Mouse (Mus musculus) forebrain, embryonic 14.5 days (tissue): ENCODE measurements around the gene Cipc. TPM values are rescaled to one million over a fixed set of nuclear protein-coding genes. Genes with fewer than 3 reads are reported as not detected.

Source experiments
- ATAC-seq: fragments of 200-750 bp; cut with Nextera tagmentation; 2 replicates; pipeline ENCODE4 v1.8.0; 2017; ENCODE audit warnings: mild to moderate bottlenecking, moderate library complexity
- DNase-seq: peaks from one replicate; pipeline ENCODE4 v3.0.0-alpha.2; 2015; ENCODE audit warnings: low spot score
- H3K27ac ChIP-seq: fragments of 300-500 bp; sonication (generic); 2 replicates; pipeline ENCODE4 v1.5.1; 2014; ENCODE audit warnings: low read depth, mild to moderate bottlenecking, control low read depth, low read length, moderate library complexity
- H3K27me3 ChIP-seq: fragments of 300-500 bp; sonication (generic); replicated peaks from 2 replicates; pipeline ENCODE4 v1.6.1; 2014; ENCODE audit warnings: low read length, control low read depth, mixed read lengths; ENCODE audit not compliant: control insufficient read depth, insufficient read depth
- H3K36me3 ChIP-seq: fragments of 300-500 bp; sonication (generic); 2 replicates; pipeline ENCODE4 v1.6.1; 2014; ENCODE audit warnings: low read length, control low read depth; ENCODE audit not compliant: control insufficient read depth, insufficient read depth
- H3K4me1 ChIP-seq: fragments of 300-500 bp; sonication (generic); 2 replicates; pipeline ENCODE4 v1.6.1; 2014; ENCODE audit warnings: antibody characterized with exemption, low read length, control low read depth; ENCODE audit not compliant: control insufficient read depth, insufficient read depth
- H3K4me2 ChIP-seq: fragments of 300-500 bp; sonication (generic); 2 replicates; pipeline ENCODE4 v1.6.1; 2014; ENCODE audit warnings: mild to moderate bottlenecking, control low read depth, low read length
- H3K4me3 ChIP-seq: fragments of 300-500 bp; sonication (generic); 2 replicates; pipeline ENCODE4 v1.5.1; 2014; ENCODE audit warnings: low read depth, low read length, control low read depth
- H3K9ac ChIP-seq: fragments of 300-500 bp; sonication (generic); 2 replicates; pipeline ENCODE4 v1.6.1; 2014; ENCODE audit warnings: mild to moderate bottlenecking, low read length, control low read depth, moderate library complexity
- H3K9me3 ChIP-seq: fragments of 300-500 bp; sonication (generic); replicated peaks from 2 replicates; pipeline ENCODE4 v1.6.1; 2016; ENCODE audit warnings: low read length, control low read depth, mixed read lengths; ENCODE audit not compliant: control insufficient read depth
- WGBS: fragments of 180-500 bp; shearing (Covaris S2); extraction: QIAGEN DNeasy Blood & Tissue Kit; methylation state at CpG from one replicate; pipeline ENCODE4 v1.1.7; 2014; 5-methylcytosine and 5-hydroxymethylcytosine counted together
- polyA plus RNA-seq: library from polyadenylated mRNA; unstranded; fragments of >200 nt; fragmentation: Nextera tagmentation; extraction: Ambion mirVana; gene quantifications from 2 replicates; pipeline ENCODE4 v1.2.1, GENCODE M21; 2014

The Cipc gene
- polyA plus RNA-seq, 1 experiment from 2014 or later, result 47.5 TPM

DNA sequence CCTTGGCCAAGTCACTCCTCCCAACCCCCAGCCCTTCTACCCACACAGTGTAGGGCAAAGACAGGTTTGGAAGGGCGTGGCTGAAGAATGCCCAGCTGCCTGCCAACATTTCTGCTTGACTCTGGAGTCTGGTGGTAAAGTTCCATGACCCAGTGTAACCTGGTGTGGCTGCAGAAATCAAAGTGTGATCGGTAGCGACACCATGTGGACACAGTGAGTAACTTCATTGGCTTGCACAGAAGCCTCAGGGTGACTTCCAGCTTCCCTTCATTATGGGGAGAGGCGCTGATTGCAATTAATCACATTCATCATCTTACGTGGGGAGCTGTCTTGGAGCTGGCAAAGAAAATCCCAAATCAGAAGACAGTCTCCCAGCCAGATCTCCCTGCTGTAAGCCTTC is 23.0 kb upstream of the Cipc start:
- H3K9me3 ChIP-seq, result peaks cover 5% of the 10 kb centered on the region; the same call in 1 of the 2 replicates
- 1% methylated on average over 5 of the region's 5 CpGs for WGBS
- no peak overlapping the region for H3K9ac ChIP-seq
- no peak overlapping the region for H3K4me3 ChIP-seq
- H3K36me3 ChIP-seq, result no peaks in the 10 kb centered on the region
- ATAC-seq (peak; percentile 64), DNase-seq (peak; percentile 89)
- H3K27ac ChIP-seq, result peak overlapping the region; percentile 70; the same call in 1 of the 2 replicates
- H3K27me3 ChIP-seq, result no peaks in the 10 kb centered on the region
- H3K4me2 ChIP-seq, result no peak overlapping the region
- no peaks in the 10 kb centered on the region; the same call in 1 of the 2 replicates for H3K4me1 ChIP-seq

- no peaks in the 10 kb centered on the region for H3K27me3 ChIP-seq
These were observed 15.7 kb upstream of the Cipc start for GRCm38 (mm10) chr12:86930934-86931729.

GRCm38 (mm10) chr12:86931919-86932574 is 14.8 kb upstream of the Cipc start:
- Histone ChIP-seq H3K4me3 (no peak overlapping the region), H3K27me3 (no peaks in the 10 kb centered on the region), H3K36me3 (no peaks in the 10 kb centered on the region), H3K9ac (no peak overlapping the region), H3K27ac (no peak overlapping the region), H3K4me1 (no peaks in the 10 kb centered on the region), H3K9me3 (peaks cover 5% of the 10 kb centered on the region; the same call in 1 of the 2 replicates), H3K4me2 (no peak overlapping the region)
- DNase-seq (no peak), ATAC-seq (no peak)
- 18% methylated on average over 7 of the region's 7 CpGs for WGBS

More at GRCm38 (mm10) chr12:86930934-86931729, 15.7 kb upstream of the Cipc start:
- ATAC-seq, result no peak
- WGBS, result 69% methylated on average over 6 of the region's 6 CpGs
- H3K9ac ChIP-seq, result no peak overlapping the region
- DNase-seq, result no peak
- no peak overlapping the region for H3K4me2 ChIP-seq
- H3K27ac ChIP-seq, result no peak overlapping the region
- H3K9me3 ChIP-seq, result peaks cover 5% of the 10 kb centered on the region; the same call in 1 of the 2 replicates
- H3K4me1 ChIP-seq, result no peaks in the 10 kb centered on the region
- no peaks in the 10 kb centered on the region for H3K36me3 ChIP-seq
- H3K4me3 ChIP-seq, result no peak overlapping the region

GRCm38 (mm10) chr12:86932575-86932952 is 14.3 kb upstream of the Cipc start:
- Histone ChIP-seq H3K4me2 (no peak overlapping the region), H3K27ac (no peak overlapping the region), H3K27me3 (no peaks in the 10 kb centered on the region), H3K4me1 (no peaks in the 10 kb centered on the region), H3K4me3 (no peak overlapping the region), H3K36me3 (no peaks in the 10 kb centered on the region), H3K9ac (no peak overlapping the region), H3K9me3 (peaks cover 5% of the 10 kb centered on the region; the same call in 1 of the 2 replicates)
- ATAC-seq, result no peak
- no peak for DNase-seq
- WGBS, result 29% methylated on average over 6 of the region's 6 CpGs

DNA sequence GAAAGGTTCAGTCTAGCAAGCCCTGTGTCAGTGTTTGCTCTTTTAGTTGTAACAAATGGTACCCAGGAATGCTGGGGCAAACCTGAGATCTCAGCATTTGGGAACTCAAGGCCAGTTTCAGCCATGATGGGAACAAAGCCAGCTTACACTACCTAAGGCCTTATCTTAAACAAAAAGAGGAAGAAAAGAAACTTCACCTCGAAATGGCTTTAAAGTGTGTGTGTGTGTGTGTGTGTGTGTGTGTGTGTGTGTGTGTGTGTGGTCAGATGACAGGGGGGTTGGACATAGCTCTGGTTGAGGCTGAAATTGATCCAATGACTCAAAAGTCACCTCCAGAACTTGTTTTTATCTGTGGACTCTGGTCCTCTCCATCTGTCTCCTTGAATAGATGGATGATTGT is 12.1 kb upstream of the Cipc start:
- ATAC-seq (no peak), DNase-seq (no peak)
- H3K27ac ChIP-seq, result no peak overlapping the region
- no peaks in the 10 kb centered on the region for H3K27me3 ChIP-seq
- 83% methylated on average over 1 of the region's 1 CpGs for WGBS
- H3K4me1 ChIP-seq, result no peaks in the 10 kb centered on the region
- no peaks in the 10 kb centered on the region for H3K9me3 ChIP-seq
- H3K4me3 ChIP-seq, result no peak overlapping the region
- H3K9ac ChIP-seq, result no peak overlapping the region
- H3K4me2 ChIP-seq, result no peak overlapping the region
- H3K36me3 ChIP-seq, result no peaks in the 10 kb centered on the region

DNA sequence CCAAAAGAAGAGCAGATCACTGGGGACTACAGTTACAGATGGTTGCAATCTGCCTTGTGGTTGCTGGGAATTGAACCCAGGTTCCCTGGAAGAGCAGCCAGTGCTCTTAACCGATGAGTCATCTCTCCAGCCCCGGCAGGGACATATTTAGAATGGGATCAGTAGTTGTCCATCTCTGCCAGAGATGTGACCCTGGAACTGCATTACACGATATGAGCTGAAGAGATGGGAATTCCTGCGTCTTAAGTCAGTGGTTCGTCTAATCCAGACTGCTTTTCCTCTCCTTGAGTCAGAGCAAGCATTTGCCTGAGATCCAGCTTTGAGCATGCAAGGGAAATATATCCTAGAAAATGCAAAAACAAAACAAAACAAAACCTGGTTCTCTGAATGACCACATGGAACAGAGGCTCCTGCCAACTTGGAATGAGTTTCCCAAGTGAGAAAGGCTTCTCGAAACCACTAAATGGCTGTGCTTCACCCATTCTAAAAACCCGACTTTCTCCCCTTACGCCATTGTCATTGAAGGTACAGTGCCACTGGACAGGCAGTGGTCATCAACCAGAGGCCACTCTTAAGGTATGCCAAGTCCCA is 11.1 kb upstream of the Cipc start:
- WGBS, result 89% methylated on average over 8 of the region's 8 CpGs
- no peak for ATAC-seq
- H3K27me3 ChIP-seq, result no peaks in the 10 kb centered on the region
- H3K36me3 ChIP-seq, result no peaks in the 10 kb centered on the region
- H3K4me3 ChIP-seq, result no peak overlapping the region
- H3K27ac ChIP-seq, result no peak overlapping the region
- H3K9ac ChIP-seq, result no peak overlapping the region
- no peak for DNase-seq
- H3K4me1 ChIP-seq, result peaks cover under 1% of the 10 kb centered on the region; the same call in 1 of the 2 replicates
- H3K4me2 ChIP-seq, result no peak overlapping the region
- no peaks in the 10 kb centered on the region for H3K9me3 ChIP-seq

GRCm38 (mm10) chr12:86936587-86937343 is 10.1 kb upstream of the Cipc start:
- Histone ChIP-seq H3K27ac (no peak overlapping the region), H3K9me3 (no peaks in the 10 kb centered on the region), H3K4me2 (no peak overlapping the region), H3K4me1 (peaks cover 9% of the 10 kb centered on the region), H3K36me3 (no peaks in the 10 kb centered on the region), H3K4me3 (no peak overlapping the region), H3K27me3 (no peaks in the 10 kb centered on the region), H3K9ac (no peak overlapping the region)
- no peak for DNase-seq
- ATAC-seq, result no peak
- WGBS, result 86% methylated on average over 11 of the region's 11 CpGs

DNA sequence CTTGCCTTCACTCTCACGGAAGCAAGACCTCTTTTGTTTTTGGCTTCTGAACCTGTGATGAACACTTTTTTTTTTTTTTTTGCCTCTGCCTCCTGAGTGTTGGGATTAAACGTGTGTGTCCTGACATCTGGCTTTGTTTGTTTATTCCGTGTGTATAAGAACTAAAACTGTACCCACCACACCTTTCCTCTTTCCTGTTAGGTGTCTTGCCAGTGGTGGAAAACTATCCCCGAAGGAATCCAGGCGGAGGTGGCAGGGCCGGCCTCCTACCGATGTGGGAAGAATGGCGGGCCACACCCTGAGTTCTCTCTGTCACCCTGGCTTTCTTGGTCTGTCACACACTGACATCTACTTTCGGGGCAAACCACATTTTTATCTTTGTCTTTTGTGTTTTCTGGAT is 8.3 kb upstream of the Cipc start:
- H3K27me3 ChIP-seq, result no peaks in the 10 kb centered on the region
- no peak for DNase-seq

More for the DNA sequence above, 8.3 kb upstream of the Cipc start:
- no peak overlapping the region for H3K4me2 ChIP-seq
- H3K9me3 ChIP-seq, result no peaks in the 10 kb centered on the region
- H3K36me3 ChIP-seq, result no peaks in the 10 kb centered on the region
- no peak overlapping the region for H3K9ac ChIP-seq
- peaks cover 19% of the 10 kb centered on the region for H3K4me1 ChIP-seq
- 78% methylated on average over 9 of the region's 9 CpGs for WGBS
- H3K27ac ChIP-seq, result no peak overlapping the region
- ATAC-seq, result no peak
- no peak overlapping the region for H3K4me3 ChIP-seq
